Mouse (Mus musculus) embryonic facial prominence, embryonic 10.5 days (tissue): ENCODE measurements around the gene Grid2ip. TPM values are rescaled to one million over a fixed set of nuclear protein-coding genes. Genes with fewer than 3 reads are reported as not detected.
A peak's percentile ranks its signal among the peaks of the same experiment; 100 is the strongest.
"Not testable (repeated sequence)": the region's sequence is repeated elsewhere in the genome, so short reads cannot be mapped to it uniquely, and the experiment has no call there.

ENCODE experiments used
- DNase-seq: peaks from one replicate; pipeline ENCODE4 v3.0.0-alpha.2; 2017; ENCODE audit warnings: low spot score
- H3K27ac ChIP-seq: fragments of 300-500 bp; sonication (generic); replicated peaks from 2 replicates; pipeline ENCODE4 v1.5.1; 2016; ENCODE audit warnings: mild to moderate bottlenecking
- H3K27me3 ChIP-seq: fragments of 300-500 bp; sonication (generic); replicated peaks from 2 replicates; pipeline ENCODE4 v1.6.1; 2016; ENCODE audit warnings: low read depth, mild to moderate bottlenecking; ENCODE audit not compliant: poor library complexity, severe bottlenecking
- H3K36me3 ChIP-seq: fragments of 300-500 bp; sonication (generic); replicated peaks from 2 replicates; pipeline ENCODE4 v1.6.1; 2016; ENCODE audit warnings: mild to moderate bottlenecking, moderate library complexity
- H3K4me1 ChIP-seq: fragments of 300-500 bp; sonication (generic); 2 replicates; pipeline ENCODE4 v1.6.1; 2016
- H3K4me3 ChIP-seq: fragments of 300-500 bp; sonication (generic); 2 replicates; pipeline ENCODE4 v1.5.1; 2016; ENCODE audit warnings: mild to moderate bottlenecking, moderate library complexity
- H3K9me3 ChIP-seq: fragments of 300-500 bp; sonication (generic); 2 replicates; pipeline ENCODE4 v1.6.1; 2016; ENCODE audit warnings: mild to moderate bottlenecking
- WGBS: fragments of 180-500 bp; shearing (Covaris S2); methylation state at CpG from one replicate; pipeline ENCODE4 v1.1.7; 2016; 5-methylcytosine and 5-hydroxymethylcytosine counted together
- polyA plus RNA-seq: library from polyadenylated mRNA; unstranded; fragments of >200 nt; fragmentation: Nextera tagmentation; extraction: Ambion mirVana; gene quantifications from 2 replicates; pipeline ENCODE4 v1.2.1, GENCODE M21; 2016

Grid2ip gene
- polyA plus RNA-seq, 1 experiment from 2014 or later, result 0.14 TPM

GRCm38 (mm10) chr5:143369611-143370255 is 12.6 kb downstream of the Grid2ip start:
- H3K9me3 ChIP-seq, result no peaks in the 10 kb centered on the region
- WGBS, result under 1% methylated on average over 36 of the region's 36 CpGs
- H3K4me1 ChIP-seq, result peaks cover 21% of the 10 kb centered on the region
- H3K36me3 ChIP-seq, result no peaks in the 10 kb centered on the region
- H3K4me3 ChIP-seq, result peak overlapping the region; percentile 48
- H3K27ac ChIP-seq, result no peak overlapping the region
- peak; percentile 37 for DNase-seq
- peaks cover 94% of the 10 kb centered on the region for H3K27me3 ChIP-seq

GRCm38 (mm10) chr5:143370416-143371145 is 13.4 kb downstream of the Grid2ip start:
- Histone ChIP-seq H3K27ac (no peak overlapping the region), H3K9me3 (no peaks in the 10 kb centered on the region), H3K4me1 (peaks cover 23% of the 10 kb centered on the region), H3K4me3 (peak overlapping the region; percentile 48), H3K27me3 (peaks cover 94% of the 10 kb centered on the region), H3K36me3 (no peaks in the 10 kb centered on the region)
- 26% methylated on average over 17 of the region's 17 CpGs for WGBS
- no peak for DNase-seq

GRCm38 (mm10) chr5:143371146-143371510 is 14.0 kb downstream of the Grid2ip start:
- 47% methylated on average over 4 of the region's 4 CpGs for WGBS
- H3K27ac ChIP-seq, result no peak overlapping the region
- H3K9me3 ChIP-seq, result peaks cover under 1% of the 10 kb centered on the region; the same call in 1 of the 2 replicates
- H3K36me3 ChIP-seq, result no peaks in the 10 kb centered on the region
- peaks cover 94% of the 10 kb centered on the region for H3K27me3 ChIP-seq
- DNase-seq, result no peak
- H3K4me3 ChIP-seq, result no peak overlapping the region
- H3K4me1 ChIP-seq, result peaks cover 23% of the 10 kb centered on the region

GRCm38 (mm10) chr5:143372818-143373217 is 15.7 kb downstream of the Grid2ip start:
- Histone ChIP-seq H3K4me1 (peaks cover 23% of the 10 kb centered on the region), H3K36me3 (no peaks in the 10 kb centered on the region), H3K27me3 (peaks cover 91% of the 10 kb centered on the region), H3K27ac (no peak overlapping the region), H3K4me3 (peak overlapping the region; percentile 53), H3K9me3 (peaks cover 4% of the 10 kb centered on the region; the same call in 1 of the 2 replicates)
- WGBS, result 3% methylated on average over 35 of the region's 35 CpGs
- peak; percentile 52 for DNase-seq

GRCm38 (mm10) chr5:143375242-143375641 is 18.1 kb downstream of the Grid2ip start:
- Histone ChIP-seq H3K4me3 (peak overlapping the region; percentile 43), H3K27ac (no peak overlapping the region), H3K36me3 (no peaks in the 10 kb centered on the region), H3K27me3 (peaks cover 70% of the 10 kb centered on the region), H3K9me3 (peaks cover 4% of the 10 kb centered on the region; the same call in 1 of the 2 replicates), H3K4me1 (peaks cover 15% of the 10 kb centered on the region)
- WGBS, result 11% methylated on average over 21 of the region's 21 CpGs
- peak; percentile 82 for DNase-seq

- Histone ChIP-seq H3K27me3 (peaks cover 64% of the 10 kb centered on the region), H3K4me3 (no peak overlapping the region), H3K27ac (no peak overlapping the region), H3K9me3 (peaks cover 4% of the 10 kb centered on the region; the same call in 1 of the 2 replicates), H3K36me3 (no peaks in the 10 kb centered on the region), H3K4me1 (peaks cover 13% of the 10 kb centered on the region)
- no peak for DNase-seq
- 88% methylated on average over 4 of the region's 4 CpGs for WGBS
Measured at GRCm38 (mm10) chr5:143376156-143376555, 19.0 kb downstream of the Grid2ip start.

GRCm38 (mm10) chr5:143386797-143387621 is 29.9 kb downstream of the Grid2ip start:
- WGBS, result 8% methylated on average over 39 of the region's 39 CpGs
- Histone ChIP-seq H3K4me1 (peaks cover 9% of the 10 kb centered on the region), H3K27ac (no peak overlapping the region), H3K36me3 (no peaks in the 10 kb centered on the region), H3K9me3 (no peaks in the 10 kb centered on the region), H3K4me3 (peak overlapping the region; percentile 52), H3K27me3 (peaks cover 56% of the 10 kb centered on the region)
- peak; percentile 71 for DNase-seq

- 0 out of 2 replicates have a peak, but pooled peaks cover 4% of the 10 kb centered on the region for H3K9me3 ChIP-seq
- WGBS, result 77% methylated on average over 7 of the region's 7 CpGs
Measured at GRCm38 (mm10) chr5:143394184-143394583, 37.0 kb downstream of the Grid2ip start.

GRCm38 (mm10) chr5:143394966-143395365 is 37.8 kb downstream of the Grid2ip start:
- 88% methylated on average over 2 of the region's 2 CpGs for WGBS
- H3K27ac ChIP-seq, H3K36me3 ChIP-seq, H3K9me3 ChIP-seq, H3K4me1 ChIP-seq, DNase-seq, H3K4me3 ChIP-seq, H3K27me3 ChIP-seq: not testable (repeated sequence)

More at GRCm38 (mm10) chr5:143394184-143394583, 37.0 kb downstream of the Grid2ip start:
- H3K4me1 ChIP-seq, result no peaks in the 10 kb centered on the region
- peaks cover under 1% of the 10 kb centered on the region for H3K27me3 ChIP-seq
- H3K4me3 ChIP-seq, result no peak overlapping the region
- DNase-seq, result no peak
- H3K27ac ChIP-seq, result no peak overlapping the region
- H3K36me3 ChIP-seq, result peaks cover 6% of the 10 kb centered on the region

GRCm38 (mm10) chr5:143395649-143396048 is 38.5 kb downstream of the Grid2ip start:
- 49% methylated on average over 2 of the region's 2 CpGs for WGBS
- Histone ChIP-seq H3K4me3 (no peak overlapping the region), H3K36me3 (peaks cover 6% of the 10 kb centered on the region), H3K4me1 (no peaks in the 10 kb centered on the region), H3K9me3 (0 out of 2 replicates have a peak, but pooled peaks cover 4% of the 10 kb centered on the region), H3K27me3 (no peaks in the 10 kb centered on the region), H3K27ac (no peak overlapping the region)
- DNase-seq, result no peak

GRCm38 (mm10) chr5:143400501-143400900 is 43.4 kb downstream of the Grid2ip start:
- Histone ChIP-seq H3K27ac (no peak overlapping the region), H3K27me3 (no peaks in the 10 kb centered on the region), H3K36me3 (peaks cover 11% of the 10 kb centered on the region), H3K9me3 (no peaks in the 10 kb centered on the region), H3K4me1 (peaks cover 22% of the 10 kb centered on the region), H3K4me3 (no peak overlapping the region)
- no peak for DNase-seq
- WGBS, result 87% methylated on average over 12 of the region's 12 CpGs

- Histone ChIP-seq H3K36me3 (peaks cover 22% of the 10 kb centered on the region), H3K27ac (no peak overlapping the region), H3K27me3 (no peaks in the 10 kb centered on the region), H3K9me3 (no peaks in the 10 kb centered on the region), H3K4me3 (no peak overlapping the region), H3K4me1 (peaks cover 22% of the 10 kb centered on the region)
- no peak for DNase-seq
- WGBS, result 77% methylated on average over 2 of the region's 2 CpGs
Measured at GRCm38 (mm10) chr5:143401556-143401955, 44.4 kb downstream of the Grid2ip start.
